Mouse (Mus musculus) testis, adult 2 months (tissue): ENCODE measurements around the gene Smagp.

Source experiments
- CTCF ChIP-seq: fragments of 200-500 bp; IDR thresholded peaks from 2 replicates; pipeline ENCODE4 v1.5.1; 2012; ENCODE audit warnings: low read depth, mild to moderate bottlenecking, inconsistent platforms, low read length, moderate library complexity; ENCODE audit not compliant: control insufficient read depth, insufficient read depth, insufficient replicate concordance
- POLR2A ChIP-seq: fragments of 200-500 bp; IDR thresholded peaks from 2 replicates; pipeline ENCODE4 v1.6.1; 2012; ENCODE audit warnings: low read depth, mild to moderate bottlenecking, inconsistent platforms, low read length, moderate library complexity; ENCODE audit not compliant: control insufficient read depth

DNA sequence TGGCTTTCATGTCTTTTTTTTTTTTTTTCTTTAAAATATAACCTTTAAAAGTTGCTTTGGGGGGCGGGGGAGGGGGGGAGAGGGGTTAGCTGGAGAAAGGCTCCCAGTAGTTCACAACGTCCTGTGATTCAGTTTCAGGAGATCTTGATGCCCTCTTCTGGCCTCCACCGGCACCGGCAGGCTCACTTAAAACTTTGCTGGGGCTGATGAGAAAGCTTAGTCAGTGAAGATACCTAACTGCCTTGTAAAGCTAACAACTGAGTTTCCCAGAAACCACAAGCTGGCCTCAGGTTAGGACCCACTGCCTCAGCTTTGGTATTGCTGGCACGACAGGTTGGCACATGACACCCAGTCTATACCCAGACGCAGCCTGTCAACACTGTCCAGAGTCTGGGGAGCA is 921 bp upstream of the Smagp start:
- TF ChIP-seq CTCF (peak; percentile 19; the same call in 1 of the 2 replicates), POLR2A (no peak)
